Mouse (Mus musculus): ENCODE data around the gene Casz1.

Gene Casz1

DNA sequence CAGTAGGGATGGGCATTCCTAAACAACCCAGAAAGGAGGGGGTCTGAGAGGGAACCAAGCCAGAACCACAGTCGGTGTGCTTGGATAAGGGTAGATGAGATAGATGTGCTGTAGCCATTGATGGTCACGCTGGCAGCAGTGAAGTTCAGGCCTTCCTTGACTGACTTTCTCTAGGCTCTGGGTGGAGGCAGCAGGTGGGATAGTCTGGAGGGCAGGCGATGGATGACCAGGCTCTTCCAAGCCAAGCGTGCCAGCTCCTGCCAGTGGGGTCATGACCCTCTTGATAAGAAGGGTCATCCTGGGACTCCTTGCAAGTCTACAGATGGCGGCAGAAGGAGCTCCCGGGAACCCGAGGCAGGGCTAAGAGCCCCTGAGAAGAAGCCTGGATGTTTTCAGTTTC, 107.9 kb downstream of the Casz1 start:
- DNase-seq: no peak

DNA sequence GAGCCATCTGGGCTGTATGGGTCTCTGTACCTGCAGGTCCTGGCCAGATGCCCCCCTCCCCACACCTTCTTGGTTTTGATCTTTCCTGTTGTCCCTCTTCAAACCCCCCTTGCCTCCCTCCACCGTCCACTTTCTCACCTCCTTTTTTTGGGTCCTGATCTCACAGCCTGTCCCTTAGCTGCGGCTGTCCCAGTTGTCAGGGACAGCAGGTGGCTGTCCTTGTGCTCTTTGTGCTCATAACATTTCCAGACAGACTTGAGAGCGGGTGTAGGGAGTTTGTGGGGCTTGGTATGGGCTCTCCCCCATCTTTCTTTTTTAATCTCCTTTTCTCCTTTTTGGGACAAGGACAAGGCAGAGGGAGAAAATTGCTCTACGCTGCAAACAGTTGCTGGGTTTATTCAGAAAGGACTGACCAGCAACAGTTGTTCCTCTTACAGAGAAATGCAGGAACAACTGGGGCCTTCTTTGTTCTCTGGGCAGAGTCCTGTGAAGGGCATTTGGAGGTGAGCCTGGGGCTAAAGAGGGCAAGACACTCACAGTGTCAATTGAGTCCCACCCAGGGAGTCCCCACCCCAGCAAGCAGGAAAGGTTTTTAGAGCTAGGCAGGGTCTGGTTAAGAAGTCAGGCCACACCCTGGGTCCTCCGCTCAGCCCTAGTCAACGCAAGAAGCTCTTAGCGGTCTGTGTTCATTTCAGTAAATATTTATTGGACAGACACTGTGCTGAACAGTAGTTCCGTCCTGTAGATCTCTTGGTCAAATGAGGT, 108.8 kb downstream of the Casz1 start:
- DNase-seq: no peak

DNA sequence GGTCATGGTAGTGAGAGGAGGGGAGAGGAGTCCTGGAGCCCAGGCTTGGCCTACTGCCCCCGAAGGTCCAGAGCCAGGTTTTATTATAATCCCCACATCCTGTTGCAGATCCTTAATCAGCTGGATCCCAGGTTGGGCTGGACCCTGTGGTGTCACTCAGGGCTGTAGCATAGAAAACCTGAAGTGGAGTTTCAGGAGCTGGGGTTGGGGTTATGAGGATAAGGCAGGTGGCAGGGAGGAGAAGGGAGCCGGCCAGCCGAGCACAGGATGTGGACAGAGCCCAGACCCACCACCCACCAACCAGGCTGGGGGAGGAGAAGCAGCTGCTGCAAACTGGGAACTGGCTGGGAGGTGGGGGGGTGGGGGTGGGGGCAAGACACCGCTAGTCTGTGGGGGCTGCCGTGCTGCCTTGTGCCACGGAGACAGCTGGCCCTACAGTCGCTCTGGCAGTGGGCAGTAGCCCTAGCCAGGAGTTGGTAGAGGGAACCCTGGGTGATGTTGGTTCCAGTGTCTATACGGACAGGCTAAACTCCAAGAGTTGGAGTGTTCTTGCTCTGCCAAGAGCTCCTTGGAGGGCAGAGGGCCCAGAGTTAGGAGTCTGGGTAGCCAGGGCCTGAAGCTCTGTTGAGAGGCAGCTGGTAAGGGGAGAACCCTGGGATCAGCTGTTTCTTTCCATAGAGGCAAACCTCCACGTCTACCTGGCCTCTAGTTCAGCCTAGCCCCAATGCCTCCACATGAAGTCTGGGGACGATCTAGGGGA, 110.8 kb downstream of the Casz1 start:
- peak; percentile 77 for DNase-seq

- DNase-seq: no peak
These were observed 111.6 kb downstream of the Casz1 start for GRCm38 (mm10) chr4:148915849-148916248.

DNA sequence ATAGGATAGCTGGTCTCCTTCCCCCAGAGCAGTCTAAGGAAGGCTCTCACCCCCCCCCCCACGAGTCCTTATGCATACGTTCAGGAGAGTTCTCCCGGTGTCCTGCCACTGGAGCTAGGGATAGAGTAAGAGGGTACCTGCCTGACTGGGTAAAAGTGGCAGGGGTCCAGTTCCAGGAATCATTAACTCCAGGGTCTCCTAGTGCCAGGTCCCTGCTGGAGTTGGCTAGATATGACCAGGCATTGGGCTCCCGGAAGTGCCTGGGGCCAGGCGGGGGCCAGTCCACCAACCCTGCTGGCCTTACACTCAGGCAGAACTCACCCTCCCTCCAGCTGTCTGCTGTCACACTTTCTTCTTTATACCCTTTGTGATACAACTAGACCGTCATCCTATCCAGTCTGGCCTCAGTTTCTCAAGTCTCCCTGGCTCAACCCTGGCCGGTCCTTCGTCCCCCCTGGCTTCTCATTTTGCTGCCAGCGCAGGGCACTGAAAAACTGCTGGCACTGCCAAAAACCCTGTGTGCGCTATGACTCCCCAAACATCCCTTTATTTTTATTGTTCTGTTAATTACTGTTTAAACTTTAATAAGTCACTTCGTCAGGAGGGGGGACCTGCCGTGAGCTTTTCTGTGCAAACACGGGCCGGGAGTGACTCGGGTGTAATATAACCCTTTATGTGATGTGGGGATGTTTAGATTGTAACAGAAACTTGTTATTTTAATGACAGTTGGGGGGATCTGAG, 114.6 kb downstream of the Casz1 start:
- DNase-seq: peak; percentile 76

DNA sequence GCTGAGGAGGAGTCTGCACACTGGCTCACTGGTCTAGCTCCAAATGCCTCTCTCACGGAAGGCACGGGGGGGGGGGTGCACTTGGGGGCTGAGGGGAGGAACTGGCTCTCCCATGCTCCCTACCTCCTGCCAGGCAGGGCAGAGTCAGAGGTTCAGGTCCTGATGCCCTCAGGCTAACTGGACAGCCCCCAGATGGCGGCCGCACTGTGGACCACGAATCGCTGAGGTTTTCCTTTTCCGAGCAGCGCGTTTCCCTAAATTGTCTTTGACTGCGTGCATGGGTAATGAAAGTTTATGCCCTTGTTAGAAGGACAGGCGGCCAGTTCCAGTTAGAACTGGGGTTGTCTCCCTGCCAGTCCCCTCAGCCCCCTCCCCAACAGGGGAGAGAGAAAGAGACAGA, 116.4 kb downstream of the Casz1 start:
- DNase-seq: peak; percentile 49

DNA sequence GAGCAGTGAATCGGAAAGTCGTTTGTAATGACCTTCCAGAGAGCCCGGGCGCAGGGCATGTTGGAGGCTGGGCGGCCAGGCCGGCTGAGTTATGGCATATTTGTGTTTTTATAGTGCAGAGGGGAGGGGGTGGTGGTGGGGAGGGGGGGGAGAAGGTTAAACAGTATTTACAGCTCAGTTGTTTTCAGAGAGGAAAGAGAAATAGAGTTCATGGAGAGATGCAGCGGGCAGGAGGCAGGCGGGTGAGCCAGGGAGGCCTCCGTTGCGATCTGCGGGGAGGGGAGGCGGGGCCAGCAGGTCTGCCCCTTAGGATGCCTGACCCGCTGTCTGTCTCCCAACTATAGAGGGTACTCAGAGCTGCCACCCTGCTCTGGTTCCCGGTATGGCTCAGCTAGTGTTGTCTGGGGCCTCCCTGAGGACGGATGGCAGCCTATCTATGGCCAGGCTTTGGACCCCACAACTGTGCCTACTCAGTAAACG, 118.0 kb downstream of the Casz1 start:
- peak; percentile 49 for DNase-seq

- DNase-seq: no peak
These were observed 119.2 kb downstream of the Casz1 start for GRCm38 (mm10) chr4:148923414-148923813.

GRCm38 (mm10) chr4:148923976-148924375, 119.7 kb downstream of the Casz1 start:
- DNase-seq: no peak

GRCm38 (mm10) chr4:148925589-148926359, 121.5 kb downstream of the Casz1 start:
- DNase-seq: no peak

- no peak for DNase-seq
These were observed 122.2 kb downstream of the Casz1 start for GRCm38 (mm10) chr4:148926459-148926858.

DNA sequence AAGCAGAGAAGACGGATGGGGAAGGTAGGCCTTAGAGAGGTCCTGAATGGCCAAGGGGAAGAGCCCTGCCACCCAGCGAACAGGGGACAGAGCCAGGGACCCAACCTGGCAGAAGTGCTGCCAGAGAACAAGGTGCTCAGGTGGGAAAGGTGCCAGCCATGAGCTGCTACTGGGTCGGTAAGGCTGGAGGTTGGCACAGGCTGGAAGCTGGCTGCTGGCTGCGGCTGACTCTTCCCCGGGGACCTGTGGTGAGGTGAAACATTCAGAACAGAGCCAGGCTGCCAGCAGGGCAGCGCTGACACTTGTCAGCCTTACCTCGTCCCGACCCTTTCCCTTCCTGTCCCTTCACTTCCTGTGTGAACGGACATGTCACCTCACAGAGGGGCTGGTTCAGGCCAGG, 124.1 kb downstream of the Casz1 start:
- peak; percentile 64 for DNase-seq

GRCm38 (mm10) chr4:148928876-148929275, 124.6 kb downstream of the Casz1 start:
- DNase-seq: no peak

GRCm38 (mm10) chr4:148930721-148931229, 126.5 kb downstream of the Casz1 start:
- no peak for DNase-seq

GRCm38 (mm10) chr4:148933109-148933508, 128.9 kb downstream of the Casz1 start:
- DNase-seq: no peak

DNA sequence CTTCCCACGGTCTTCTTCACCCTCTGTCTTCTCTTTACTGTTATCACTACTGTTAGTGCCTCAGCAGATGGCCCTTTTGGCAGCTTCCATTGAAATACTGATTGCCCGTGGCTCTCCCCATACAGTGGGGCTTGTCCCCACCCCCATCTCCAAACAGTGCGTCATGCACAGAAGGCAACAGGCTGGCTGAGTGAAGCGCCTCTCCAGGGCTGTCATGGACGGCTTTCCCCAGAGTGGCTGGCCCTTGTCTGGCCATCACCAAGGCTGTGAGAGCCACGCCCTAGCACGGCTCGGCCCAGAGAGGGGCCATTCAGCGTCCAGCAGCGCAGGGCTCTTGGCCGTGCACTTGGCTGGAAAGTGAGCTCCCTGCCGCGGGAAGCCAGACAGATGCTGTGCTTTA, 131.0 kb downstream of the Casz1 start:
- DNase-seq: no peak

DNA sequence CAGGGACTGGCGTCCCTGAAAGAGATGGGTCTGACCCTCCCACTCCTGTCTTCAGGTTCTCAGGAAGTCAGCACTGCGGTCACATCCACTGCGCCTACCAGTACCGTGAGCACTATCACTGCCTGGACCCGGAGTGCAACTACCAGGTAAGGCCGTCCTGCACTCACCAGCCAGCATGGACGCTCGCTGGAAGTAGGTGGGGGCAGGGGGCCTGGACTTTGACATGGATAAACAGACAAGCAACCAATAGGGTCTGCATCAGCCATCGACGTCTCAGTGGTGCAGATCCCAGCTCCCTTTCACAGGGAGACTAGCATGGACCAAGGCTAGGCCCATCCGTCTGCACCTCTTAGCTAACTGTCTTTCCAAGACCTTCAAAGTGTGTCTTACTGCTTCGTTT, 131.9 kb downstream of the Casz1 start:
- no peak for DNase-seq

GRCm38 (mm10) chr4:148936727-148937126, 132.5 kb downstream of the Casz1 start:
- DNase-seq: no peak

- DNase-seq: no peak
These were observed 134.3 kb downstream of the Casz1 start for GRCm38 (mm10) chr4:148938546-148938945.

- peak; percentile 78 for DNase-seq
These were observed 136.5 kb downstream of the Casz1 start for GRCm38 (mm10) chr4:148940674-148941211.

- no peak for DNase-seq
These were observed 137.1 kb downstream of the Casz1 start for GRCm38 (mm10) chr4:148941321-148941720.

DNA sequence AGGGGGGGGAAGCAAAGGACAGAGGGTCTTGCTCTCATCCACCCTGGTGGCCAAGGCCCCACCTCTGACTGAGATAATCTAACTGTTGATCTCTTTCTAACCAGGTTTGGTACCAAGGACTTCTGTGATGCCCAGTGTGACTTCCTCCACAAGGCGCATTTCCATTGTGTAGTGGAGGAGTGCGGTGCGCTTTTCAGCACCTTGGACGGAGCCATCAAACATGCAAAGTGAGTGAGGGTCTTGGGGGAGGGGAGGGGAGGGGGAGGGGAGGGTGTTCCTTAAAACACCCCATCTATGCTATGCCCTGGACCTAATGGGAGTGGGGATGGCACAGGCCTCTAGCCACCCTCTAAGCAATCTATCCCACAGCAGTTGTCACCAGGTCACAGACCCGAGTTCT, 138.9 kb downstream of the Casz1 start:
- no peak for DNase-seq
